Mouse (Mus musculus) mature B cell (primary cell): ENCODE data around the gene Ptbp1.

ENCODE experiments used
- in situ Hi-C: fragments of 300-500 bp; cut with MboI; formaldehyde crosslinking; loops from 2 replicates; pipeline ENCODE4 v1.14.3; 2019

Gene Ptbp1

DNA sequence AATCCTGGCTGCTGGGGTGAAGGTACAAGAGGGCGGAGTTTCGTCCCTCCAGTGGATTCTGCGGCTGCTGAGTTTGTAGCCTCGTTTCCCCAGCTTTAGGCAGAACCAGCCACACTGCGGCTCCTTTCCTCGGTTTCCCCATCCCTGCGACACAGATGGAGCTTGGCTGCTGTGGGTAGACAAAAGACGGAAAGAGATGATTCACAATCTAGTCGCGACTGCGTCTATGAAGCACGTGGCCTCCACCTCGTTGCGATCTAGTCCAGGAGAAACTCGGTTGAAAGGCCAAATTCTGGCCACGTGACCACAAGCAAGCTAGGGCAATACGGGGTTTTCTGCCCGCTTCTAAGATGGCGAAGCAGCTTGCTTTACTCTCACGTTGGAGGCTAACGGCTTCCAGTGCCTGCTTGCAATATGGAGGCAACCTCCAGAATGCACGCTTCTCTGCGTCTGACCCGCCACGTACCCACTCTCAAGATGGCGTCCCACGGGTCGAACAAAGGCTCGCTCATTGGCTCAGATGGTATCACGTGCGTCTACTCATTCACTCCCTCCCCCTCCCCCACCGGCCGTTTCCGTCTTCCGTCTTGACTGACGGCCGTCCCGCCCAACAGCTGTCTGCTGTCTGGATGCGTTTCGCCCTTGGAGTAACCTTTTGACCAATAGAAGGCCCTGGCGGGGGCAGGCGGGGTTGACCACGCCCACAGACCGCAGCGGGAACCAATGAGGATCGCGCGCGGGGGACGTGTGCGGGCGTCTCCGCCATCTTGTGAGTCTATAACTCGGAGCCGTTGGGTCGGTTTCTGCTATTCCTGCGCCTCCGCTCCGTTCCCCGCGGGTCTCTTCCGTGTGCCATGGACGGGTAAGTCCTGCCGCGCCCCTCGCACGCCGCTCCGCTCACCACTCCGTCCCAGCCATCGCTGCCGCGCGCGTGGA is at the start of gene Ptbp1:
Gene Ptbp1, plus strand, starts transcription at position 568 of the 936 bp plus-strand sequence.
- in situ Hi-C loops: no loop called here

DNA sequence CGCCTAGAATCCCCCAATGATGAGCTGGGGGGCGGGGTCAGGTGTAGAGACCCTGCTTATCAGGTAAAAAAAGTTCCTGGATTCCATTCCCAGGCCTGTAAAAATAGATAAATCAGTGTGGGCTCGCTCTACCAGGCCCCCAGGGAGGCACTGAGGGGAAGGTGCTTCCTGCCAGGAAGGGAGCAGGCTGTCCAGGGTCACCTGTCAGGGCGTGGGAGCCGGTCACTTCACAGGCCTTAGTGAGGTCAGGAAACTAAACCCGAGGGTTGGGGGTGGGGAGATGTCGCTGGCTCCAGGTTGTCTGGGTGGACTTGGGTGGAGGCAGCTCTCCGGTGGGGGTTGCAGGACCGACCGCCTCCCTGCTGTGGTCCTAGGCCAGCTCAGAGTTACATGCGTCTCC is 48.6 kb upstream of the Ptbp1 start:
- in situ Hi-C loops: no loop called here

DNA sequence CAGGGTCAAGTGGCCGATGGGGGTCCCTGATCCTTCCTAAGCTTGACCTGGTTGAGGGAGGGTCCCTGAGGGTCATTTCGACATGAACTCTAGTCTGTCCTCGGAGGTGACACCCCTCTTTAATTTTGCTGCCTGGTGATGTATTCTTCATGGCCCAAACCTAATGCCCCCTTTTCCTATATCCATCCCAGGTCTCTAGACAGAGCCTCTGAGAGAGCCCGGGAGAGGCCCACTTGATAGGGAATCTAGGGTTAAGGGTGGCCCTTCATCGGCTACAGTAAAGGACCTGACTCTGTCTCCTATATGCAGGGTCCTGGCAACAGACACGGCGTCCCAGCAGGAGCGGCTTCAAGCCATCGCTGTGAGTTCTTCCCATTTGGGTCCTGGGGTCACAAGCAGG is 47.9 kb upstream of the Ptbp1 start:
- in situ Hi-C loops: no loop called here

DNA sequence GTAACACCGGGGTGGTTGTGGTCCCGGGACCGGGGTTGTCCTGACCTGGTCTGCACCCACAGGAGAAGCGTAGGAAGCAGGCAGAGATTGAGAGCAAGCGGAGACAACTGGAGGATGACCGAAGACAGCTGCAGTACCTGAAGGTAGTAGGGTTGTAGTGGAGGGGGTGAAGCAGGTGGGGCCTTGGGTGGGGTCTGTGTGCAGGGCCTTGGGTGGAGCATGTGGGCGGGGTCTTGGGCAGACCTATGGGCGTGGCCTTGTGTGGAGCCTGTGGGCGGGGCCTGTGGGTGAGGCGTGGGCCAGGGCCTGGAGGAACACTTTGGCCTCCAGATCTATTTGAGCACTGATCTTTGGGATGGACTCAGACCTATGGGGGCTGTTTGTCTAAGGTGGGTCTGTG is 47.3 kb upstream of the Ptbp1 start:
- in situ Hi-C loops: no loop called here

DNA sequence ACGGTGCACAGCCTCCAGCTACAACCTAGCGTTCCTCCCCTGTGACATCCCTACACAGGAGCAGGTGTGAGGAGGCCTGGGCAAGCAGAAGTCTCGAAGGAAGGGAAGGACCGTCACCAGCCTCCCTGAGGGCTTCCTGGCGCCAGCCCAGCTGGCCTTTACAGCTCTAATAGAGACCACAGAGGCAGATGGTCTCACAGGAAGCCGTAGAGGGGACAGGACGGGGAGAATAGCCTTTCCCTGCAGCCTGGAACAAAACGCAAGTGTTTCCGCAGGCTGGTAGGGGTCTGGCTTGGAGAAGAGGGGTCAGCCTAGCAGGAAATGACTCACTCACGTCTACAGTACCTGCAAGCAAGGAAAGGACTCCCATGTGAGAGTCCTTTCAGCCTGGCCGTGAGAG is 46.4 kb upstream of the Ptbp1 start:
- in situ Hi-C loops: no loop called here

DNA sequence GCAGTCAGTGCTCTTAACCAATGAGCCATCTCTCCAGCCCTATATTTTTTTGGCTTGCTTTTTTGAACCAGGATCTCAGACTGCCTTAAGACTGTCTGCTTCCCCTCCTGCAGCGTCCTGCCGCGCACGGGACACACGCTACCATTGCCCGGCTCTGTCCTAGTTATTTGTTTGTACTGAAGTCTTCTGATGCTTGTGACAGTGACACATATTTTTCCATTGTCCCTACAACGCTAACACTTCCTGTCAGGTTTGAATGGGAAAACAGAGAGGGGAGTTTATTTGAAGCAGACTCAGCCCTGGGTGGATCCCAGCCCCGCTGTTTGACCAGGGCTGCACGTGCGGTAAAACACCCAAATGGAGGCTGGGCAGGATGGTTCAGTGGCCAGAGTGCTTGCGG is 45.5 kb upstream of the Ptbp1 start:
- in situ Hi-C loops: no loop called here

DNA sequence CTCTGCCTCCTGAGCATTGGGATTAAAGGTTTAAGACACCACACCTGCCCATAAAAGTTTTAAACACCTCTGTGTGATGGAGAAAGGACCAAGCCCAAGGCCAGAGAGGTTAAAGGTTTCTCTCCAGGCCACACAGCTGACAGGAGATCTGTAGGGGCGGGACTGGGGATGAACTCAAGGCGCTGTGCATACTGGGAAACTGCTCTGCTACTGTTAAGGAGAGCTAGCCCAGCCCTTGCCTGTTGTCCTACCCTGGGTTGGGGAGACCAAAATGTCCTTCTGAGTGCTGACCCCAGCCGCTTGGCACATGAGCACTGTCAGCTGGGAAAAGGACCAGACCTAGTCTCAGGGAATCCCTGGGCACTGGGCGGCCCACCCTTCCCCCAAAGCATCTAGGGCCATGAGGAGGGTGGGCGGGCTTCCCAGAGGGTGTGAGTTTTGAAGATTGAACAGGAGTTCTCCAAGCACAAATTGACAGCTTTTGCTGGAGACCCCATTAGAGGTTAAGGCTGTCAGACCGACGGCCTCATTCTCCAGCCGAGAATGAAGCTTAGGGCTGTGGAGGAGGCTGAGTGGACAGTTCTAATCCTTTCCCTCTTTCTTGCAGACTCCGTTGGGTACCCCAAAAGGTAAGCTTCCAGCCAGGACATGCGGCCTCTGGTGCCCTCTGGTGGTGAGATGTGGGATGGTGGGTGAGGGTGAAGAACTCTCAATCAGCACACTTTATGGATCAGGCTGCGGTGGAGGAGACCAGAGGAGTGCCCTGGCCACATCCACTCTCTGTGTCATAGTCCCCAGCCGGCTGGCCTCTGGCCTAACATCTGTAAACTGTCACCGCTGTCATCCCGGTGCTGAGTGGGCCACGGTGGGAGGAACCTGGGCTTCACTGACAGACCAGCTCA is 42.2 kb upstream of the Ptbp1 start:
- in situ Hi-C loops: no loop called here

DNA sequence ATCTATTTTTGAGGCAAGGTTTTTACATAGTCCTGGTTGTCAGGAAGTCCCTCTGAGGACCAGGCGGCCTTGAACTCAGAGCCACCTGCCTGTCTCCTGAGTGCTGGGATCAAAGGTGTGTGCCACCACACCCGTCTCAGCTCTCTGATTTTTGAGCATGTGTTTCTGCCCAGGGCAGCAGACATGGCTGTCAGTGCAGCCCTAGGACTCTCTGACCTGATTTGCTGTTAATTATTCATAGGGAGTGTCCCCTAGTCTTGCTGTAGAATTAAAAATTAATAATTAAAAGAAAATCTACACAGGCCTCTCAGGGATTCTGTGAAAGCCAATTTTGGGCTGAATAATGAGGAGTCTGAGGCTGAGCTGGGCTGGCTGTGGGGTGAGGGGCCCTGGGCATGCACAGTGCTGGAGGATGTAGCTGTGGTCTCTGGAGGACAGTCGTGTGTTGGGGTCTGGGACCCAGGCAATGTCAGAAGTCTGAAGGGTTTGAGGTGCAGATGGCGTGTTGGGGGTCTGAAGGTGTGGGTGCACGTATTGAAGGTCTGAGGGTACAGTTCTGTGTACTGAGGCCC is 39.9 kb upstream of the Ptbp1 start:
- in situ Hi-C loops: no loop called here

DNA sequence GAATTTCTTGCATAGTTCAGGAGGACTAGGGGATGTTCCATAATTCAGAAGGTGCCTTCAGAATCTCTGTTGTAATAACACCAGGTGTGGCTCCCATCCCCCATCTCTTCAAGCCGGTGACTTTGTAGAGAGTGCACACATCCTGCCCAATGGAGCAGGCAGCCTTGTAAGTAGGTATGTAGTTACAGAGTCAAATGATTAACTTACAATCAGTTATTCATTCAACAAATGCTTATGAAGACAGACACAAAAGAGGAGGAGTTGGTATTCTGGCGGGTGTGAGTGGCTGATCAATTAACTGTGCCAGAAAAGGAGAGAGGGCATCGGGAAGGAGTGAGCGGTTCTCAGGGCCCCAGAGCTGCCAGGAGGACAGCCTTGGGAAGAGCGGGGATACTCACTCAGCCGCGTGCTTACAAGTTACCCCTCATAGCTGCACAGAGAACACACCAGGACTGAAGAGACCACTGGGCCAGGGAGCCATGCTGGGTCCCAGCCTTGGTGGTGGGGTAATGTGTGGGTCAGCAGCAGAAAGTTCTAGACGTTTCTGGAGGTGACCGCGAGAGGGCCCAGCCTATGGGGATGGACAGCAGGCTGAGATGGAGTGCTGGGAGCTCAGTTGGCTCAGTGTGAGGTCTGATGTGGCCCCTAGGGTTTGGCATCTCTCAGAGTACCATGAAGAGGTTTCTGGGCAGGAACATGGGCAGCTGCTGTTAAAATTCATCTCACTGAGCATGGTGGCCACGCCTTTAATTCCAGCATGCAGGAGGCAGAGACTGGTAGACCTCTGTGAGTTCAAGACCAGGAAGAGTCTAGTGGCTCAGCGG is 38.3 kb upstream of the Ptbp1 start:
- in situ Hi-C loops: no loop called here

DNA sequence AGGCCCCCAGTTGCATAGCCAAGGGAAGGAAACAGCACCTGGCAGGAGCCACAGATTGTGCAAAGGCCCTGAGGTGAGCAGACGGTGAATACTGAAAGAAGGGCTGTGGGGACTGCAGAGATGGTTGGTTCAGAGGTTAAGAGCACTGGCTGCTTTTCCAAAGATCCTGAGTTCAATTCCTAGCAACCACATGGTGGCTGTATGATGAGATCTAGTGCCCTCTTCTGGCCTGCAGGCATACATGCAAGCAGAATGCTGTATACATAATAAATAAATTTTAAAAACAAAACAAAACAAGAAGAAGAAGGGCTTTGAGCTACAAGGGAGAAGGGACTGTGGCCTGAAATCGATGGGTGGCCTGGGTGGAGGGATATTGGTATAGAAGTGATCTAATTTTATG is 37.1 kb upstream of the Ptbp1 start:
- in situ Hi-C loops: no loop called here

DNA sequence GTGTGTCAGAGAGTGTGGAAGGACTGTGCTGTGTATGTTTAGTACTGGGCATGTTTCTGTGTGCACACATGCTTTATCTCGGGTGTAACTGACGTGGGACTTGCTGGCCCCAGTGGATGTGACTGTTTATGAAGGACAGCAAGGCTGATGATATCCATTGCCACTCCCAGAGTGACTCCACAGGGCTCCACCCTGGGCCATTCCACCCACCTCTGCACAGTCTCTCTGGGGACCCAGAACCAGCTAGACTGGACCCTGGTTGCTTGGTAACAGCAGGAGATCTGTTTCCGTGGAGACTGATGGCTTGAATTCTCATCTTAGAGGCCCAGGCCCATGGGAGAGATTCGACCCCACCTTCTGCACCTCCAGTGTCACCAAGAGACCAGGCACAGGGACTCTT is 36.0 kb upstream of the Ptbp1 start:
- in situ Hi-C loops: no loop called here

DNA sequence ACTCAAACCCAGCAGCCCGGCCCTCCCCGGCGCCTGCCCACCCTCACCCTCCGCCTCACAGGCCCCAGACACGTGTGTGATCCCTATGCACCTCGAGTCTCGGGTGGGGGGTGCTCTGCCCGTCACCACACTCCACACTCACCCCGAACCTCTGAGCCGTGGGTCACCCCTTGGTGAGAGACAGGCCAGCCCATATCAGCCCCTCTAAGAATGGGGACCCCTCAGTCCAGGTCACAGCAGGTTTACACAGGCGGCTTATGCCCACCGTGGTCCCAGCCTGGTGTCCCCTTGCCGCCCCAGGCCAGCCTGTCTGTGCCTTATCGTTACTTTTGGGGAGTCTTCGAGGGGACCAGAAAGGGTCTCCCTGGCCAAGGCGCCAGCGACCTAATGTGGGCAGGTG is 34.6 kb upstream of the Ptbp1 start:
- in situ Hi-C loops: no loop called here

DNA sequence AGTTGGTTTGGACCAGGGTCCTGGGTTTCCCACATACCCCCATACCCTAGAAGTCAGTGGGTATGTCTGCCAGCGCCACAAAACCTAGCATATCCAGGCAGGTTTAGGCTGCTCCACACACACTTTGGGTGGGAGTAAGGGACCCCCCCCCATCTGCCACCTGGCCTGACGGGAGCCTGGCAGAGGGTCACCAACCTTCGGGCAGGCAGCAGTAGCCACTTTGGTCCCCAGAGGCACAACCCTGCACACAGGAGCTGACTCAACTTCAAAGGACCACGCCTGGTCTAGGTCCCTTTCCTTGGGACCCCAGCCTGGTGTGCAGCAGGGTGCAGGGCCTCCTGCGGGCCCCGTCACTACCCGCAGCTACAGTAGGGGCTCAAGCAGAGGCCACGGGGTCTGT is 34.0 kb upstream of the Ptbp1 start:
- in situ Hi-C loops: no loop called here

DNA sequence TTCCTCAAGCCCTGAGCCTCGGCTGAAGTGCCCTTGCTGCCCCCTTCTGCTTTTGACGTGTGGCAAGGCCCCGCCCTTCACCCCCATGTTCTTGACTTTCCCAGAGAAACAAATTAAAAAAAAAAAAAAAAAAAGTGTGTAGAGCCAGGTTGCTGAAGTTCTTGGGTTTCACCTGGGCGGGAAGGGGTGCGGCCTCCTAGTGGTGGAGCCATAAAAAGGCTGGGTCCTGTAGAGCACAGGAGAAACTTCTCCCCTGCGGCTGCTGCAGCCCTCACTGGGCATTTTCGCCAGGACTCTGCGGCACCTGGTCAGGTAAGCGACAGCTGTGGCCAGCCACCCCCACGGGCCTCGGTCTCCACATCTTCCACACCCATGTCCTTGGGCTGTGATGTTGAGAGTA is 33.4 kb upstream of the Ptbp1 start, which contains the start of gene Misp:
Gene Misp, plus strand, starts transcription at position 208 of the 400 bp plus-strand sequence.
- in situ Hi-C loops: no loop called here

DNA sequence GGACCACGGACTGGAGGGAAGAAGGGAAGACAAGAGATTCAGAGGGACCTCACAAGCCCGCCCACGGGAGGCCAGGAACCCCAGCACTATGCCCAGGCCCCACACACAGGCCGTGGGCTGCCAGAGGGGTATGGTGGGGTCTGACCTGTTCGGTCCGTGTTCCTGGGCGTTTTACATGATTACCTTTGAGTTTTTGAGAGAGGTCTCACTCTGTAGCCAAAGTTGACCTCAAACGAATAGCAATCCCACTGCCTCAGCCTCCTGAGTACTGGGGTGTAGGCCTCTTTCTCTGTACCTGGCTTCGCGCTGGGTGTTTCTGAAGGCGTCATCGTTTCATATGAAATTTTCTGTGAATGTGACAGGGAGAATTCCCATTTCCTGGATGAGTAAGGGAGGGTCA is 32.5 kb upstream of the Ptbp1 start:
- in situ Hi-C loops: no loop called here

DNA sequence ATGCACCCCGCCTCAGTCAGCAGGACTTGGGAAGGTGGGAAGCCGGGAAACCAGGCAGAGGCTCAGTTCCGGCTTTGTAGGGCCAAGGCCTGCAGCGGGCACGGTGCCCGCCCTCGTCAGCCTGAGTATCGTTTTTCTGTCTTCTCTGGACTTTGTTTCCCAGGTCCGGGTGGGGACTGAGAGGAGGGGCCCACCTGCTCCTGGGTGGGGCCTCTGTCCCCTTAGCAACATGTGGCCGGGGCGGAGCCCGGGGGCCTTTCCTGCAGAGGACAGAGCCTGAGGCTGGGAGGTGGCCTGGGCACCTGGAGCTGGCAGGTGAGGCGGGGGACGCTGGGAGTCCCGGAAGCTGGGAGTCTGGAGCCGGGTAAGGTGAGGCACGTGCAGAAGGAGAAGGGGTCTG is 31.9 kb upstream of the Ptbp1 start:
- in situ Hi-C loops: no loop called here

DNA sequence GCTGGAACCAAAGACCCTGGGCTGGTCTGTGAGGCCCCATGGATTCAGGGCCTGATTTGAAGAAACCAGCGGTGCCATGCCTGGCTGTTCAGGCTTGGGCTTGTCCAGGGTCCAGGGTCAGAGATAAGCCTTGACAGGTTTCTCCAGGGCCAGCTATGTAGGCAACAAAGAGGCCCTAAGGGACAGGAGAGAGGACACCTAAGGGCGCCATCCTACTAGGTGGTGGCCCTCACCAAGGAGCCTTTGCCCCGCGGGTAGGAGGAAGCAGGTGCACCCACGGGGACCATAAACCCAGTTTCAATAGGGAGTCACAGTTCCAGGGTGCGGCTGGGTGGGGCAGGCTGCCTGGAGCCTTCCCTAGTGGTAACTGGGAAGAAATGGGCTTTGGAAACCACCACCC is 31.2 kb upstream of the Ptbp1 start:
- in situ Hi-C loops: no loop called here

DNA sequence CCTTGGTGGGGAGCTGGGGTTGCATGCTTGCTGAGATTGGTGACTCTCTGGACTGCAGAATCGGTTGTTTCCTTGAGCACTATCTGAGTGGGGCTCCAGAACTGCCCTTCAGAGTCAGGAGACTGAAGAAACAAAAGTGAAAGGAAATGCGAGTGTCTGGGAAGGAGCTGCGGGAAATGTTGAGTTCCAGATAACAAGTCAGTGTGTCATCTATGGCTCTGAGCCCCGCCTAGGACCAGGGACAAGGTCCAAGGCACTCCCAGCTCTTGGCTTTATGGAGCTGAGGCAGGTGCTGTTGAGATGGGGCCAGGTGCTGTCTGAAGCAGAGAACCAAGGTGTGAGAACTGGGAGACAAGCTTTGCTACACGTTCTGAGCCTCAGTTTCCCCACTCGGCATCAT is 29.8 kb upstream of the Ptbp1 start:
- in situ Hi-C loops: no loop called here

DNA sequence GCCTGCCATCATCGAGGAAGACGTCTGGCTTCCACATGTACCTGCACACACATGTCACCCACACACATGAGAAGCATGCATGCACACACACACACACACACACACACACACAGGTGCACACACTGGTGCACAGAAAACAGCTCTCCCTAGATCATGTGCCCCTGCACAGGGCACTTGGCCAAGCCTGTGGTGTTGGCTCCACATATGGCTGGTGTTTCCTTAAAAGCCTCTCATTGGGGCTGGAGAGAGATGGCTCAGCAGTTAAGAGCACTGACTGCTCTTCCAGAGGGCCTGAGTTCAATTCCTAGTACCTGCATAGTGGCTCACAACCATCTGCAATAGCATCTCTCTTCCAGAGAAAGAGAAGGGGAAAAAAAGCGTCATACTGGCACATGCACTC is 22.6 kb upstream of the Ptbp1 start:
- in situ Hi-C loops: loop anchor here (10.0 kb wide), 2 partner anchors 93 to 123 kb away; partner anchors contain the start of genes Arid3a and R3hdm4

DNA sequence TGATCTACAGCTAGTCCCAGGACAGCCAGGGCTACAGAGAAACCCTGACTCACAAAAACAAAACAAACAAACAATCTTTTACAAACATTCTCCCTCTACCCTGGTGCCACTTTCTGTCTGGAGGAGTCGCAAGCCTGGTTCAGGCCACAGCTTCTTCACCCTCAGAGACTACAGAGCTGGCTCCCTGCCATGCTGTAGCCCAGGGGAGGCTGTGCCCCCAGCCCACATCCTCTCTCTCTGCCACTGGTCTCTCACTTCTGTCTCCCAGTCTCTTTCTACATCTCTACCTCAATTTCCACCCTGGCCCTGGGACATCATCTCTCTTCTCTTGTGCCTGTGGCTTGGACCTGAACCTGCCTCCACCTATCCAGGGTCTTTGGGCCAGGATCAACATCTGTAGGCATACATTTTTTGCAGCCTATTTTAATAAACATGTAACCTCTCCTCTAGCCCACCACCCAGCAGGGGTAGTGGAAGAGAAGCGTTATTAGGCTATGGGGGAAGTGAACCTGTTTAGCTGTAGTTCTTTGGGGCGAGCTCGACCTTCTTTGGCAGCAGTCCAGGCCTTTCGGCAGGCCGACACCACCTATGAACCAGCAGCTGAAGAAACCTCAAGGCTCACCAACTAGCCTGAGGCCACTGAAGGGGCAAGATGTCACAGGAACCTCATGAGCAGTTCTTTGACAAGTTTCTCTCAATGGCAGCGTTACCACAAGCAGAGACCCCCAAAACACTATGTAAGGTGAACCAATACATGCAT is 22.0 kb upstream of the Ptbp1 start:
- in situ Hi-C loops: loop anchor here (10.0 kb wide), 2 partner anchors 93 to 123 kb away; partner anchors contain the start of genes Arid3a and R3hdm4

DNA sequence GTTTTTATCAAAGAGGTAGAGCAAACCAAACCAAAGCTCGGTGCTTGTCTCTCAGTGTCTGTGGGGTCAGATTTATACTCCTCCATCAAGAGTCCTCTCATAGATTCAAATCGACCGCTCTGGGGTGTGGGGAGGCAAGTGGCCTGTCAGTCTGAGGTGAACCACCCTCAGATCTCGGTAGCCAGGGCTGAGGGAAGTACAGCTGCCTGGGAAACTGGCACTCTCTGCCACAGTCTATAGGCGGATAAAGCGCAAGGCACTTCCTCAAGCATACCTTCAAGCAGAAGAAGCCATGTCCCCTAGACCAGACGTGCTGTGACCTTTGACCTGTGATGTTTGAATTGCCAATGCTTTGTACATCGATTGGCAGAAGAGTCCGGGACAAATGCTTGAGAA is 21.4 kb upstream of the Ptbp1 start:
- in situ Hi-C loops: loop anchor here (10.0 kb wide), 2 partner anchors 92 to 122 kb away; partner anchors contain the start of genes Arid3a and R3hdm4
